Mouse (Mus musculus) lung, postnatal 10 days (tissue): ENCODE measurements around the gene Tnnt1.

ENCODE experiments used
- DNase-seq: peaks from one replicate; pipeline ENCODE4 v3.0.0; 2021

The Tnnt1 gene

GRCm38 (mm10) chr7:4521231-4522003, 5.2 kb upstream of the Tnnt1 start:
- no peak for DNase-seq

GRCm38 (mm10) chr7:4518487-4518886, 2.3 kb upstream of the Tnnt1 start:
- no peak for DNase-seq

- DNase-seq = no peak
These were observed 329 bp downstream of the Tnnt1 start for GRCm38 (mm10) chr7:4515853-4516252.

GRCm38 (mm10) chr7:4513829-4514712, 2.1 kb downstream of the Tnnt1 start:
- no peak for DNase-seq

GRCm38 (mm10) chr7:4513236-4513635, 2.9 kb downstream of the Tnnt1 start:
- peak; percentile 60 for DNase-seq

GRCm38 (mm10) chr7:4511489-4512224, 4.5 kb downstream of the Tnnt1 start:
- peak; percentile 55 for DNase-seq

GRCm38 (mm10) chr7:4509863-4510608, 6.1 kb downstream of the Tnnt1 start:
- DNase-seq = peak; percentile 95

GRCm38 (mm10) chr7:4508739-4509116, 7.5 kb downstream of the Tnnt1 start:
- DNase-seq = no peak

GRCm38 (mm10) chr7:4508062-4508738, 8.0 kb downstream of the Tnnt1 start:
- no peak for DNase-seq

GRCm38 (mm10) chr7:4507220-4507619, 9.0 kb downstream of the Tnnt1 start:
- DNase-seq = no peak

- no peak for DNase-seq
These were observed 11.3 kb downstream of the Tnnt1 start for GRCm38 (mm10) chr7:4504646-4505435.

GRCm38 (mm10) chr7:4503858-4504257, 12.3 kb downstream of the Tnnt1 start:
- DNase-seq = no peak

GRCm38 (mm10) chr7:4503100-4503499, 13.1 kb downstream of the Tnnt1 start:
- no peak for DNase-seq

- DNase-seq = peak; percentile 58
These were observed 13.6 kb downstream of the Tnnt1 start for GRCm38 (mm10) chr7:4502421-4503090.

GRCm38 (mm10) chr7:4501558-4502397, 14.4 kb downstream of the Tnnt1 start, which contains the start of gene Ppp1r12c:
Gene Ppp1r12c (minus strand): TSS chr7:4501680.
- peak; percentile 97 for DNase-seq

GRCm38 (mm10) chr7:4500892-4501471, 15.2 kb downstream of the Tnnt1 start:
- DNase-seq = peak; percentile 56

GRCm38 (mm10) chr7:4499034-4499433, 17.1 kb downstream of the Tnnt1 start:
- no peak for DNase-seq

- DNase-seq = peak; percentile 96
These were observed 17.9 kb downstream of the Tnnt1 start for GRCm38 (mm10) chr7:4498251-4498650.
